Mouse (Mus musculus): Measurements from ENCODE around the gene Hist1h2be. TPM values are rescaled to one million over a fixed set of nuclear protein-coding genes. Genes with fewer than 3 reads are reported as not detected.
A peak's percentile ranks its signal among the peaks of the same experiment; 100 is the strongest.

Hist1h2be gene
- polyA plus RNA-seq, 1 experiment: 1.8 TPM

- WGBS: 62% methylated on average over 3 of the region's 3 CpGs
- TF ChIP-seq POLR2A (IDR thresholded peaks at IDR 0.05; ENCODE audit: low read depth, low read length) (no peak), CTCF (IDR thresholded peaks at IDR 0.05; ENCODE audit: extremely low read depth, insufficient read length, insufficient replicate concordance, low read depth, low read length) (no peak)
- no peaks in the 10 kb centered on the region for H3K4me1 ChIP-seq (ENCODE audit: control insufficient read depth, insufficient read depth, insufficient read length, low read length)
- no peaks in the 10 kb centered on the region for H3K36me3 ChIP-seq (ENCODE audit: control insufficient read depth, insufficient read depth, low read length)
- no peaks in the 10 kb centered on the region for H3K27me3 ChIP-seq (ENCODE audit: control insufficient read depth, insufficient read depth, low read length)
- no peak overlapping the region for H3K27ac ChIP-seq (ENCODE audit: insufficient read depth, low read depth, low read length)
- H3K4me3 ChIP-seq (ENCODE audit: low read depth, low read length): no peak overlapping the region
Measured at GRCm38 (mm10) chr13:23556906-23557305, 64.0 kb downstream of the Hist1h2be start.

- peak overlapping the region; percentile 83 for H3K4me3 ChIP-seq (ENCODE audit: low read depth, low read length)
- WGBS: under 1% methylated on average over 18 of the region's 18 CpGs
- no peaks in the 10 kb centered on the region for H3K36me3 ChIP-seq (ENCODE audit: control insufficient read depth, insufficient read depth, low read length)
- H3K27me3 ChIP-seq (ENCODE audit: control insufficient read depth, insufficient read depth, low read length): no peaks in the 10 kb centered on the region
- H3K27ac ChIP-seq (ENCODE audit: insufficient read depth, low read depth, low read length): peak overlapping the region; percentile 96
- H3K4me1 ChIP-seq (ENCODE audit: control insufficient read depth, insufficient read depth, insufficient read length, low read length): no peaks in the 10 kb centered on the region; the same call in 1 of the 2 replicates
- TF ChIP-seq POLR2A (IDR thresholded peaks at IDR 0.05; ENCODE audit: low read depth, low read length): no peak; the same call in 1 of the 2 replicates
Measured at GRCm38 (mm10) chr13:23555839-23556416, 65.0 kb downstream of the Hist1h2be start.

DNA sequence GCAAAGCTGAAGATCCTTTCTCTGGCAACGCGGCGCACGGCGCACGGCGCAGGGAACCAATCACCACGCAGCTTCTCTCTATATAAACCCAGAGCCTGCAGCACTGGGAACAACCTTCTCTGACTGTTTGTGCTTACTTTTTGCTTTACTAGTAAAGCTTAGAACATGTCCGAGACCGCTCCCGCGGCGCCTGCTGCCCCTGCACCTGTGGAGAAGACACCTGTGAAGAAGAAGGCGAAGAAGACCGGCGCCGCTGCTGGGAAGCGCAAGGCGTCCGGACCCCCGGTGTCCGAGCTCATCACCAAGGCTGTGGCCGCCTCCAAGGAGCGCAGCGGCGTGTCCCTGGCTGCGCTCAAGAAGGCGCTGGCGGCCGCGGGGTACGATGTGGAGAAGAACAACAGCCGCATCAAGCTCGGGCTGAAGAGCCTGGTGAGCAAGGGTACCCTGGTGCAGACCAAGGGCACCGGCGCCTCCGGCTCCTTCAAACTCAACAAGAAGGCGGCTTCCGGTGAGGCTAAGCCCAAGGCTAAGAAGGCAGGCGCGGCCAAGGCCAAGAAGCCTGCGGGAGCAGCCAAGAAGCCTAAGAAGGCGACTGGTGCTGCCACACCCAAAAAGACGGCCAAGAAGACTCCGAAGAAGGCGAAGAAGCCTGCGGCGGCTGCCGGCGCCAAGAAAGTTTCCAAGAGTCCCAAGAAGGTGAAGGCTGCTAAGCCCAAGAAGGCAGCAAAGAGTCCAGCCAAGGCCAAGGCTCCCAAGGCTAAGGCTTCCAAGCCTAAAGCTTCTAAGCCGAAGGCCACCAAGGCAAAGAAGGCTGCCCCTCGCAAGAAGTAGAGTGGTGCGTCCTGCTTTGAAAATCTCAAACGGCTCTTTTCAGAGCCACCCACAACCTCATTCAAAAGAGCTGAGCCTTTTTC, 65.7 kb downstream of the Hist1h2be start:
- WGBS: under 1% methylated on average over 54 of the region's 54 CpGs
- no peak for TF ChIP-seq CTCF (IDR thresholded peaks at IDR 0.05; ENCODE audit: extremely low read depth, insufficient read length, insufficient replicate concordance, low read depth, low read length)
- peak; percentile 83 for TF ChIP-seq POLR2A (IDR thresholded peaks at IDR 0.05; ENCODE audit: low read depth, low read length)
- Histone ChIP-seq H3K36me3 (ENCODE audit: control insufficient read depth, insufficient read depth, low read length) (no peaks in the 10 kb centered on the region), H3K27me3 (ENCODE audit: control insufficient read depth, insufficient read depth, low read length) (no peaks in the 10 kb centered on the region), H3K27ac (ENCODE audit: insufficient read depth, low read depth, low read length) (peak overlapping the region; percentile 96), H3K4me1 (ENCODE audit: control insufficient read depth, insufficient read depth, insufficient read length, low read length) (peaks cover 2% of the 10 kb centered on the region; the same call in 1 of the 2 replicates), H3K4me3 (ENCODE audit: low read depth, low read length) (peak overlapping the region; percentile 83)

GRCm38 (mm10) chr13:23554393-23554792, 66.5 kb downstream of the Hist1h2be start:
- Histone ChIP-seq H3K36me3 (ENCODE audit: control insufficient read depth, insufficient read depth, low read length) (no peaks in the 10 kb centered on the region), H3K27ac (ENCODE audit: insufficient read depth, low read depth, low read length) (peak overlapping the region; percentile 53), H3K4me1 (ENCODE audit: control insufficient read depth, insufficient read depth, insufficient read length, low read length) (peaks cover 2% of the 10 kb centered on the region; the same call in 1 of the 2 replicates), H3K4me3 (ENCODE audit: low read depth, low read length) (no peak overlapping the region), H3K27me3 (ENCODE audit: control insufficient read depth, insufficient read depth, low read length) (no peaks in the 10 kb centered on the region)
- WGBS: 9% methylated on average over 9 of the region's 9 CpGs
- no peak for TF ChIP-seq CTCF (IDR thresholded peaks at IDR 0.05; ENCODE audit: extremely low read depth, insufficient read length, insufficient replicate concordance, low read depth, low read length)
- TF ChIP-seq POLR2A (IDR thresholded peaks at IDR 0.05; ENCODE audit: low read depth, low read length): no peak

- H3K36me3 ChIP-seq (ENCODE audit: control insufficient read depth, insufficient read depth, low read length): no peaks in the 10 kb centered on the region
- no peak for TF ChIP-seq POLR2A (IDR thresholded peaks at IDR 0.05; ENCODE audit: low read depth, low read length)
- TF ChIP-seq CTCF (IDR thresholded peaks at IDR 0.05; ENCODE audit: extremely low read depth, insufficient read length, insufficient replicate concordance, low read depth, low read length): no peak
- H3K27ac ChIP-seq (ENCODE audit: insufficient read depth, low read depth, low read length): no peak within 1 kb of the TSS
- H3K4me3 ChIP-seq (ENCODE audit: low read depth, low read length): no peak within 1 kb of the TSS
- H3K4me1 ChIP-seq (ENCODE audit: control insufficient read depth, insufficient read depth, insufficient read length, low read length): peaks cover 2% of the 10 kb centered on the region; the same call in 1 of the 2 replicates
- no peaks in the 10 kb centered on the region for H3K27me3 ChIP-seq (ENCODE audit: control insufficient read depth, insufficient read depth, low read length)
Measured at GRCm38 (mm10) chr13:23552962-23553361, 68.0 kb downstream of the Hist1h2be start, which contains the start of gene Hist1h1d. TSS of gene Hist1h1d (plus strand) at chr13:23553262.

DNA sequence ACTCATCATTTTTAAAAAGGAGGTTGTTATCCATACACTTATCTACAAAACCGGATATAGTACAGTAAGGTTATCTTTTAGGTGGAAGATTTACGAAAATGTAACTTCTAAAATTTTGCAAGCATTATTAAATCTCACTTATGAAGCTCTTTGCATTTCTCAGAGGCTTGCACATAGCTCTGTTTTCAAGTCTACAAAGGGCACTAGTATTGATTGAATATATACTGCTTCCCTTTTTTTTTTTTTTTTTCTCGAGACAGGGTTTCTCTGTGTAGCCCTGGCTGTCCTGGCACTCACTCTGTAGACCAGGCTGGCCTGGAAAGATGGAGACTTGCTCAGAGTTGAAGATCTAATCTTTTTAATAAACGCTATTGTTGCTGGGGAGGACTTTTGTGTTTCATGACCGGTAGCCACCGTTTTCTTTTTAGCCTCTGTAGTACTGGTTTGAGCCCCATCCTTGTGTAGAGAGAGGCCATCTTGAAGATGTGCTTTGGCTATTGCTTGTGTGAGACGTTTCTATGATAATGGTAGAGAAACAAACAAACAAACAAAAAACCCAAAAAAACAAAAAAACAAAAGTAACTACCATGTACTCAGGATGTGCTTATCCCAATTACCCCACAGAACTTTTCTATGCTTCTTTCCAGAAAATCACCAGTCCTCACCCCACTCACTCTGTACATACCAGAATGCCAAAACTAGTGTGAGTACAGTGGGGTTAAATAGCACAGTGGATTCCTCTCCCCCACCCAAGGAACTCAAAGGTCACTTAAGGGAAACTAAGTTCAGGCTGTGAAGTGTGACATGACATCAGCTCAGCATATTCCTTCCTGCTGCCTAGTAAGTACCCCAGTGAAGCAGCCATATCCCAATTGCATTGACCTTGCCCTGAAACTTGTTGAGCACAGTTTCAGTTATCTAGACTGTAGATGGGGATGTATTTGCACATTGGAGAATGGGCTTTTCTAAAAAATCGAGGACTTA, 68.7 kb downstream of the Hist1h2be start:
- TF ChIP-seq CTCF (IDR thresholded peaks at IDR 0.05; ENCODE audit: extremely low read depth, insufficient read length, insufficient replicate concordance, low read depth, low read length) (no peak), POLR2A (IDR thresholded peaks at IDR 0.05; ENCODE audit: low read depth, low read length) (no peak)
- Histone ChIP-seq H3K36me3 (ENCODE audit: control insufficient read depth, insufficient read depth, low read length) (no peaks in the 10 kb centered on the region), H3K4me1 (ENCODE audit: control insufficient read depth, insufficient read depth, insufficient read length, low read length) (peaks cover 2% of the 10 kb centered on the region; the same call in 1 of the 2 replicates), H3K27me3 (ENCODE audit: control insufficient read depth, insufficient read depth, low read length) (no peaks in the 10 kb centered on the region), H3K4me3 (ENCODE audit: low read depth, low read length) (no peak overlapping the region), H3K27ac (ENCODE audit: insufficient read depth, low read depth, low read length) (peak overlapping the region; percentile 53; the same call in 1 of the 2 replicates)
- 38% methylated on average over 8 of the region's 8 CpGs for WGBS

Data from small intestine, adult 2 months (tissue).